Mouse (Mus musculus) testis, postnatal 14 days (tissue): ENCODE measurements at regions not wholly inside any gene's neighbourhood (a gene's known extent, or its start where the extent isn't known, plus 50 kb on each side); places are given as distances from the start of the nearest gene placed in this dataset.

Experiments used
- DNase-seq: peaks from one replicate; pipeline ENCODE4 v3.0.0; 2021; ENCODE audit warnings: low spot score

DNA sequence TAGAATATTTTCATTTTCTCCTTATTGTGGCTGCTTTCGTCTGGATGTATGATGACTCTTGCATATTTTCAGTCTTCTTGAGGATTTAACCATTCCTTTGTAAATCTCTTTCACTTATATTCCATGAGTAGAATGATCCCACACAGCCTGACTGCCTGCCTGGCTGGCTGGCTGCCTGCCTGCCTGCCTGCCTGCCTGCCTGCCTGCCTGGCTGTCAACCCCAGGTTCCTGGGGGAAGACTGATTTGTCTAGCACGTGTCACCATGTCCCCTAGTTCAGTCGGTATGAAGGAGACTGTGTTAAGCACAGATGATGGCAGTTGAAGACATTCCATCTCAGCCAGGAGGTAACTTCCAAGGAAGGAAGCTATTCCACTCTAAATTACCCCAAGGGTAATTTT, 370.8 kb downstream of the Nkx6-1 start:
- no peak for DNase-seq

DNA sequence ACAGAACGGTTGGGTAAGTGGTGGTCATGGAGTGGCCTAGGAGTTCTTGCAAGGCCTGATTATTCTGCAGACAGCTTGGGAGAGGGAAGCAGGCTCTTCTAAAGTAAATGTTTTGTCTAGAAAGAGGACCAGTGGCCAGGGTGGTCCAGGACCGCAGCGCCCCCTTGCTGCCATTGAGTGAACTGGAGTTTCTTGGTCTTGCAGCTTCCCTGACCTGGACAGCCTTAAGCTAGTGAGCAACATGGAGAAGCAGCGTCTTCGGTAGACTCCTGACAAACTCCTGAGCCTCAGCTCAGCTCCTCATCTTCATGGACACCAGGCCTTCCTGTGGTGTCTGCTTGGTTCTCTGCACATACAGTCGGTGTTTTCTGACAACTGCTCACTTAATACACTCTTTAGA, 376.4 kb downstream of the Nkx6-1 start:
- peak; percentile 50 for DNase-seq

DNA sequence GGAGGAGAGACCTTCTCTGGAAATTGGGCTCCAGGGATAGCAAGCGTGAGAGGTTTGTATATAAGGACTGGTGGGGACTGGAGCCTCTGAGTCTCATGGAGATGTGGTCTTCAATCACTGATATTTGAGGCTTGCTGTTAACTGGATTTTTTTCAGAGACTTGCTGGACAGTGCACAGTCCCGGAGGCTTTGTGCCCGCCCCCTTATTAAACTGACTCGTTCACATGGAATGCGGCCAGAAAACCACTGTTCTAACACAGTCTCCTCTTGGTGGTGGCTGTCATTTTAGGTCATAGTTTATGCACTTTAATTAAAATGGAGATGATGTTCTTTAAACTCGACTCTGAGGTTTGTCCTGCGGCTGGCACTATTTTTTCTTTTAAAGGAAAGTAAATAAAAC, 378.9 kb downstream of the Nkx6-1 start:
- DNase-seq = no peak

DNA sequence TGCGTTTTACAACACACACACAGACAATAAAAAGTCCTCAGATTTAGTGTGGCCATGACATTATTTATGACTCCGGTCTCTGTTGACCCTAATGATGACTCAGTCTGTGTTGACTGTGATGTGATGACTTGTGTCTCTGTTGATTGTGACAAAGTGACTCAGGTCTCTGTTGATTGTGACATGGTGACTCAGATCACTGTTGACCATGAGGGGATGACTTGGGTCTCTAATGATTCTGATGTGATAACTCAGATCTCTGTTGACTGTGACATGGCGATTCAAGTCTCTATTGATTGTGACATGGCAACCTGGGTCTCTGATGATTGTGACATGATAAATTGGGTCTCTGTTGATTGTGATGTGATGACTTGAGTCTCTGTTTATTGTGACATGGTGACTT, 405.0 kb downstream of the Gpat3 start:
- DNase-seq = no peak

DNA sequence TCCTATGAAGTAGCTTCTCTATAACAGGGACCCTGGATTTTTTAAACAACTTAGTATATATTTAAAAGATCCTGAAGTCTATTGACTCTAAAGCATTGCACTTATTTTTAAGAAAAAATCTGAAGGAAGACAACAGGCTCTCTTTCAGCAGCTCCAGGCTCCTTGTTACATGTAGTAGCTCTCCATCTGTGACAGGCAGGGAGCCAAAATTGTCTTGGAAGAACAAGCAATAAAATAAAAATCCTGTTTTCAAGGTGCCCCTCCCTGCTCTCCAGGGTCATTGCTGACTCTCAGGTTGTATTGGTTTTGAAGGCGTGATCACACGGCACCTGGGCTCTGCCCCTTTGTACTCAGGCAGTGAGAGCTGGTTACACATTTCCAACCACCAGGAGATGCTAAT, 397.1 kb downstream of the Gpat3 start:
- DNase-seq = no peak

DNA sequence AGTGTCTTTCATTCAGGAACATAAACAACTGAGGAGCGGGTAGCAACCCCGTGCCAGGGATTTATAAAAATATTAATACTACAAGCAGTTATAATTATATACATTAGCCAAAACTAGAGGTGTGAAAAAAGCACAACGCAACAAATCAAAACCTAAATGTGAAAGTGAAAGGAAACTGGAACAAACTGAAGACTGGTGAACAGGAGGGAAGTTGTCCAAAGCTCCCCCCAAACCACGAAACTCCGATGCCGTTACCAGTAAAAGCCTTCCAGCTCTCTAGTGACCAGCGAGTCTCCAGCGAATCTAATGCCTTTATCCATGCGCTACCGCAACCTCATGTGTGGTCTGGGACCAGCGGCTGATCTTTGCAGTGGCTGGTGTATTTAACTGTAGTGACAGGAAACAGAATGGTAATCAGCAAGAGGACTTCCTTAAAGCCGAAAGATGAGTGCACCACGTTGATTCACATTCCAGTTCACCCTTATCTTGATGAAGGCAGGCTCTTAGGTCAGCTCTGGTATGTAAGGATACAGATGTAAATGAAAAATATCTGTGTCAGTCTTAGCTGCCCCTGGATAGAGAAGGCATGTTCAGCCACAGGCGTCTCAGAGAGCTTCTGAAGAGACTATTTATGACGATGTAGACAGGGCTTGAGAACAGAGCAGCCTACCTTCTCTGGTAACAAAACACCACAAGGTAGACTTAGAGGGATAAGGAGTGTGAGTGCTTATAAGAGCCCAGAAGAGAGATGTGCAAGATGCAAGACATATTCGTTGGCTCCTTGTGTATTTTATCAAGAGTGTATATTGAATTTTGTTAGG, 394.0 kb downstream of the Gpat3 start:
- DNase-seq = no peak

DNA sequence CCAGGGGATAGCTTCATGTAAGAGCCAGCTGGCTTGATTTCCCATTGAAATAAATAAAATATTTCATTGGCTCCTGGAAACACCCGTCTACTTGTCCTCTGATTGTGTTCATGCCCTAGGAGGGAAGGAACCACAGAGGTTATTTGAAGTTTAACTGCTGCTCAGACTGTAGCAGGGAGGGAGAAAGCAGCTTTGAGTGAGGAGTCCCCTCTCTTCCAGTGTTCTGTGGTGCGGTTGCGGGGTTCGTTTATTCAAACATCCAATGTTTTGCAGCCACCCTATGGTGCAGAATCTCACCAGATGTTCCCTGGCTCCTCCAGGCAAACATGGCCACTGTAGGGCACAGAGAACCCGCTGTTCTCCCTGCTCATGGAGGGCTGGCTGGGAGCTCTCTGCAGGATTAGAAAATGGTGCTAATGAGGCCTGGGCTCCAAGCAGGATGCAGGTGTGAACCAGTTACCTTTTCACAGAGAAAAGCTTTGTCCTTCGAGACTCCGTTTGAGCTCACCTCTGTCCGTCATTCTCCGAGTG, 390.7 kb downstream of the Gpat3 start:
- no peak for DNase-seq

DNA sequence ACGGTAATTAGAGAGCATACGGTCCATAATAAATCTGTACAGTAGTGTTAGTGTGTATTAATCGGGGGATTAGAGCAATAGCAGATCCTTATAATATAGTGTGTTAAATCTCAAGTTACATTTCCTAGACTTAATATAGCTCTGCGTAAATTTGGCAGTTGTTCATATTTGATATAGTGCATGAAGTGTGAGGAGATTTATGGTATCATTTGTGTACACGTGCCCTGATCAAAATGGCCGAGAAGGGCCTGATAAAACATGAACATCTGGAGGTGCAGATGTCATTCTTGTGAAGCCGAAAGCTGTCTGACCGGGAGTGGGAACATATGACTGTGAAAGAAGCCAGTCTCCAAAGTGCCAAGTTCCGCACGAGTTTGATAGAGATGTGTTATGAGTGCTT, 376.9 kb downstream of the Gpat3 start:
- no peak for DNase-seq

DNA sequence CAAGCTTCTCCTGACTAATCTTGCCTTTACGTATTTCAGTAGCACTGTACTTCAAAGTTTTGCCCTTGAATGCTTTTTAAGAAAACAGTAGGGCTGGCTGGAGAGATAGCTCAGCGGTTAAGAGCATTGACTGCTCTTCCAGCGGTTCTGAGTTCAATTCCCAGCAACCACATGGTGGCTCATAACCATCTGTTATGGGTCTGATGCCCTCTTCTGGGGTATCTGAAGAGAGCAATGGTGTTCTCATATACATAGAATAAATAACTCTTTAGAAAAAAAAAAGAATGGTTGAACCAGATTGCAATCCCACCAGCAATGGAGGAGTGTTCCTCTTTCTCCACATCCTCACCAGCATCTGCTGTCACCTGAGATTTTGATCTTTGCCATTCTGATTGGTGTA, 372.6 kb downstream of the Gpat3 start:
- no peak for DNase-seq

DNA sequence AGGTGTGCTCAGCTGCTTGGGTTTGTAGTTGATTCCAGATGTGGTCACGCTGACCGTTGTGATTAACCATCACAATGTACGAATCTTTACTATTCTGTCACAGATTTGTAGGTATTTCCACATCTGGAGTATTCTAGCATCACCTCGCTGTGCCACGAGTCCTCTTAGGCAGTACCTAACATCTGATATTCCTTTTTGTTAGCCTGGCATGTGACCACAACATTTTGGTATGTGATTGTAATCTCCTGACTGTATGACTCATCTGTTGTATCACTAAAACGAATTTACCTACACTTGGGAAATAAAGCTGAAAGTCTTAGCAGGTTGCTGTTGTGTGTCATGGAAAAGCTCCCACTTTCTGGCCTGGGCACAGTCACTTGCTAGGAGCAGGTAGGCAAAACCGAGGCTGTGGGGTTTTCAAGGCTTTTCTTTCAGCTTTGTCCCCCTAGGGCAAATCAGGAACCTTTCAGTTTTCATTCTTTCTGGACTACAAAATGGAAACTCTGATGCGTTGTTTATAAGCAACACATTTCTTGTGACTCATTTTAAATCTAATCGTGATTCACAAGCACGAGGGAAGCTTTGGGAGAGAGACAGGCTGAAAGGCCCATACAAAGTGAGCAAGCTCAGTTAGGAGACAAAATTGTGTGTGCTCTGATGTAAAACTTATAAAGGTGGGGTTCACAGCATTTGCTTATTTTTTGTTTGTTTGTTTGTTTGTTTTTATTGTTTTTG, 371.5 kb downstream of the Gpat3 start:
- no peak for DNase-seq

DNA sequence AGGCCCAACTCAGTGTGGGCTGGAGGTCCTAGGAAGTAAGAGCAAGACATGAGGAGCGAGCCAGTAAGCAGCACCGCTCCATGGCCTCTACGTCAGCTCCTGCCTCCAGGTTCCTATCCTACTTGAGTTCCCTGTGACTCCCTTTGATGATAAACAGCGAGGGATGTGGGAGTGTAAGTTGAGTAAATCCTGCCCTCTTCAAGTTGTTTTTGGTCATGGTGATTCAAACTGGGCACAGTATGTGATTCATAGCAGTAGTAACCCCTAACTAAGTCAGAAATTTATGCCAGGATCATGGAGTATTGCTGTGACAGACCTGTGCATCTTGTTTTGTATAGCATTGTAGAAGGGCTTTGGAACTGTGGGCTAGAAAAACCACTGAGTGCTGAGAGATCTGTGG, 366.5 kb downstream of the Gpat3 start:
- DNase-seq = no peak

DNA sequence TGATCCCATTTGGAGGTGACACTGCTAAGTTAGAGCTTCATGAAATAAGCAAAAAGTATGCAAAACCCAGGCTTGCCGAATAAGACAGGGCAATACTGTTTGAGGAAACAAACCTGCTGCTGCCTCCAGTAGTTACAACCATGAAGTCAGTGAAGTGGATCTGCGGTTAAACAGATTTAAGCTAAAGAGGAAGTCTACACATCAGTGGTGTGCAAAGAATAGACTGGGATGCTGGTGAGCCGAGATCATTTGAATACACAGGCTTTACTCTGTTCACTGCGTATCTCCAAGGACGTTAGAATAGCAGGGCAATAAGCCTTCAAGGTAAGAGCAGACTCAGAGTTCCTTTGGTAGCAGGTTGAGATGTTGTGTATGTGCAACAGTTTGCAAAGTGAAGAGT, 362.6 kb downstream of the Gpat3 start:
- DNase-seq = no peak

DNA sequence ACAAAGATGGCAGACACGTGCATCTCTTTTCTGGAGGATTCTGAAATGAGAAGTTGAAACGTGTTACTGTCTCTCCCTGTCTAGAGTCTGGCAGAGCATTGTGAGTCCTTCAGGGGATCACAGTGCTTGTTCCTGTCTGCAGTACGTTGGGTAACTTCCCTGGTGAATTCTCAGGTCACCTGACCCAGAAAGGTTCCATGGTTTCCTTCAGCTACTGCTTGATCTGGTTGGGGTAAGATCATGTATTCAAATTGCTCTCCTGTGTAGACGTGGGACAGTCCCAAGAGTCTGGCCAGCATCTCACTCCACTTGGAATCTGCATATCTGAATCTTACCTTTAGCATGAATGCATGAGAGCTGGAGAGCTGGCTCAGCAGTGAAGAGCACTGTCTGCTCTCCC, 350.0 kb downstream of the Gpat3 start:
- no peak for DNase-seq

DNA sequence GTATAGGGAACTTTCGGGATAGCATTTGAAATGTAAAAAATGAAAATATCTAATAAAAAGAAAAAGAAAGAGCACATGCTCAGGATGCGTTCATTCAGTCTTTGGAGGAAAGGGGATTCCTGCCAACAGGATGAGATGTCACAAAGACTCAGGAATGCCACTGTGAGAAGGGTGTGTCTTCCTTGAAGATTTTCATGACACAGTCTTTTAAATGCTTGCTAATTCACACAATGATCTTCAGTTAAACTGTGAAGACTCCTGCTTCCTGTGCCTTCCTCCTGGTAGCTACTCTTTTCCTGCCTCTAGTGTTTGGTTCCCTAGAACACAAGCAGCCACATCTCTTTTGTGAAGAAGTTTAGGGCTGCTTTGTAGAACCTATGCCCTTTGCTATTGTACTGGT, 345.5 kb downstream of the Gpat3 start:
- DNase-seq = no peak

DNA sequence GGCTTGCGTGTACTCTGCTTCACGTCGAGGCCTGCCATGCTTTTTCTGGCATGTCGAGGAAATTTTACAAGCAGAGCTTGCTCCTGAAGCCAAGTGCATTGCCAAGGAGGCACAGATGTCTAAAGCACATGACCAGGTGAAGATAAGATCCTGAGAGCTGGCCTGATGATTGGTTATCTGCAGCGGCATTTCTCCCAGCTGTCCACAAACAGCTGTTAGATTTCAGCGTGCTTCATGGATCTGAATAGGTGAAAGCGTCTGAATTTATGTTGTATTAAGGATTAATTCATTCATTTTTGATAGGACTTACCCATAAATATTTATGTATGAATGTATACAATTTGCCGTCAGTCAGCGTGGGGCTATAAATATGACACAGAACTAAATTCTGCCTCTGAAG, 327.7 kb downstream of the Gpat3 start:
- DNase-seq = no peak

DNA sequence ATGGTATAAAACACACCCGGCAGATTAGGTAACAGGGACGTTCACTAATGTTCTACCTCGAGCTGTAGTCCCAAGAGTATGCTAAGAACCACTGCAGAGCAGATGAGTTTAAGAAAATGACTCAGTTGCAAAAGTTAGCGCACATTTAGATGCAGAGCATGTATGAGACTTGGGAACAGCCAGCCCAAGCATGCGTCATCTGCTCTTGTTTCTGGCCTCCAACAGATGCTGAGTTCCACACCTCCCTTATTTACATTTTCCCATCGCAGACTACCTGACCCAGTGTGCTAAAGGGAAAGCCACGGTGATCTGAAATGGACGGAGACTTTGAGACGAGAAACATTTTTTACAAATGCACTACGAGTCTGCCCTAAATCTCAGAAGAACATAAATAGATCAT, 327.3 kb downstream of the Gpat3 start:
- no peak for DNase-seq

DNA sequence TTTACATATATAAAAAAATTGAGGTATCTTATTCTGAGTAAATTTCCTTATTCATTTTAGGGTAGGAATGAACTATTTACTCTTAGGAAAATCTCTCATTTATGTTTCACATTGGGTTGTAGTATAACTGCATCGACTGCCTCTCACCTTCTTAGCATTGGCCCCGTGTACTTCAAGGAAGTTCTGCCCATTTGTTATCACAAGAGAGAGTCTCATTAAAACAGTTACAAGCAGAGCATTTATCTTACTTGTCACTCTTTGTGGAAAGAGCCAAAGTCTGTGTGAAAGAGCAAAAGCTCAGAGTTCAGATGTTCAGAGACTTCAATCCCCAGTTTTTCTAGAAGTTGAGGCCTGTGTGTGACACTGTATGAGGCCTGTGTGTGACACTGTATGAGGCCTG, 323.6 kb downstream of the Gpat3 start:
- DNase-seq = no peak

DNA sequence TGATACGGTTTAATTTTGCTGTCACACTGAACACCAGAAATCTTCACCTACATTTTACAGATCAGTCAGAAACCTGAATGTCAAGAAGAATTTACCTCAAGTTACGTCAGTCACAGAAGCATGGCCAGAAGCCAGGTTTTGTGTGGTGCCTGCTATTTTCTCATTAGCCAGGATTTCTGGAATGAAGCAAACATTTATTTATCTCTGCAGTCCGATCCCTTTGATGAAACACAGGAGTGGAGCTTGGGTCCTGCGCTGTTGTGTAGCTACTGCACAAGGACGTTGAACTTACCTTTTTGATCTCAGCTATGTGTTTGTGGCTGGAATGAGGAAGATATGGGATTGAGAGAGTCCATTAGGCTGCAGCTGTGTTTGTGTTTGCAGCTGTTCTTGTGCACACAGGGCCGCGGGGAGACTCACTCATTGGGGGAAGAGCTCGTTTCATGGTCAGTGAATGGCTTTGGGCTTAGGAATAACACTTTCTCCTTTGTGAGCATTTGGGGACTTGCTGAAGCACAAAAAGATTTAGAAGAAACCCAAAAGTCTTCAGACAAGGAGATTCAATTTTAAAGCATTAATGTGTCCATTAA, 318.2 kb downstream of the Gpat3 start:
- DNase-seq = no peak

DNA sequence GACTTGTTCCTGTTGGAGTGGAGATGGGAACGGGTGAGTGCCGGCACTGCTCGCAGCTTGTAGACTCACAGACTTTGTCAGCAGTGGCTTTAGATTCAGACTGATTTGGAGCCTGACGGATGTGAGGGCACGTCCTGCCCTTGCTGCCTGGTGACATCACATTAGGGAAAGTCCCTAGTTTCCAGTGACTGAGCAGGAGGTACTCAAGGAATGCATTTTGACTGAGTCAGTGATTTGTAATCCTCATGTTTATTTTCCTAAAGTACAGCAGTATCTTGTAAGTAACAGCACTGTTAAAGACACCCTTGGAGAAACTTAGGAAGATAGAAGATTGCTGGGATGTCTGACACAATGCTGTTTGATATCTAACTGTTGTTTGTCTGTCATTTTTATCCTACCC, 317.6 kb downstream of the Gpat3 start:
- DNase-seq = no peak

DNA sequence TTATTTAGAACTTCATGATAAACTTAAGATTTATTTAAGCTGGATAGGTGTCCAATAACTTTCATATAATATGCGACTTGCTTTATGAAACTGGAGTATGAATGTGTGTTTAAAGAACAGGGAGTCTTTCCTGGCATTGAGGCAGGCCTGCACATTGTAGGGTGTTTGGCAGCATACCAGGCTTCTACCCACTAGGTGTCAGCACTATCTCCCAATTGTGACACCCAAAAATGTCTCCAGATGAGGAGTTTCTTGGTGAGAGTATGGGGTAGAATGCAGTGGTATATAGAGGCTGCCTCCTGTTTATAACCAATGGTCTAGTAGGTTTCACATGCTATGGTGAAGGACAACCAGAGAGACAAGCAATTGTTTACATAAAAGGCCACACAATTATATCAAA, 311.9 kb downstream of the Gpat3 start:
- DNase-seq = no peak

DNA sequence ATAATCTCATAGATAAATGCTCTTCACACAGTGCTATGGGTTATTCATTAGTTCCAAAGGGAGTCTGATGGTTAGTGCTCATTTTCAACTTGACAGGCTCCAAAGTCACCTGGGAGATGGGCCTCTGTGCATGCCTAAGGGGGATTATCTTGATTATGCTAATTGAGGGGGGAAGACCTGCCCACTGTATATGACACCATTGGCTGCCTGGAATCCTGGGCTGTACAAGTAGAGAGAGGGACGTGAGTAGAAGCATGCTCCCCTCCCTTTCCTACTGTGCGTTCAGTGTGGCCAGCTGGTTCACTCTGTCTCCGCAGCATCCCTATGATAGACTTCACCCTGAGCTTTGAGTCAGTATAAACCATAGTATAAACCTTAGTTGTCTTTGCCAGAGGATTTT, 300.8 kb downstream of the Gpat3 start:
- DNase-seq = no peak

DNA sequence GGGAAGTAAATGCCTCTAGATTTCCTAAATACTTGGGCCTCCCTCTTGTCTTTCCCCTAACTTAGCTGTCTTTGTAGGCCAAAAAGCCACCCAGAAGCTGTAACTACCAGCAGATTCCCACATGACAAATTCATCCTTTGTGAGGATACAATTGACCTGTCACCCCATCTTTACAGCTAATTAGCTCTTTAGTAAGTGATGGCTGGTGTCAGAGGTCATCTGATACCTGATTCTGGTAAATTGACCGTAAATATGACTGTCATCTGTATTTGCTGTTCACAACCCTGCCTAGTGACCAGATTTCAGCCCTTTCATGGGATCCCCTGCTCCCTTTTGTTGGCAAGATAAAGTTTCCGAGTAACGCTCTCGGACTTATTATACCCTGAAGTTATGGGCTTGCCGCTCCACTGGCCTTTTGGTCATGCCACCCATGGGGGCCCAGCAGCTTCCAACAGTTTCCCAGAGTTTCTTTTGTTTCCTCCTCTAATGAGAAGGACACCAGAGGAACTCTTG, 279.5 kb downstream of the Gpat3 start:
- DNase-seq = no peak

DNA sequence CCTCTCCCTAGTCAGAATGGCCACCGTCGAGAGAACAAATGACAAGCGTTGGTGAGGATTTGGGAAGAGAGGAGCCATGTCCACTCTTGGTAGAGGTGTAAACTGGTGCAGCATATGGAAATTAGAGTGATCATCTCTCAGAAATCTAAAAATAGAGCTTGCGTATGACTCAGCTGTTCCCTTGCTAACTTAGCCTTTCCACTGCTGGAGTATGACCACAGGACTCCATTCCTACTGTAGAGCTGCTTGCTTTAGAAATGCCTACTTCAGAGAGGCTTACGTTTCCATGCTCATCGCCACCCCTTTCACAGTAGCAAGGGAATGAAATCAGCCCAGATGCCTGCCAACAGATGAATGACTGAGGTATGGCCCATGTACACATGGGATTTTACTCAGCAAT, 277.4 kb downstream of the Gpat3 start:
- DNase-seq = no peak
